Comparison of ENCODE assay signal across 8 mouse cellular contexts in the genomic region with DNA sequence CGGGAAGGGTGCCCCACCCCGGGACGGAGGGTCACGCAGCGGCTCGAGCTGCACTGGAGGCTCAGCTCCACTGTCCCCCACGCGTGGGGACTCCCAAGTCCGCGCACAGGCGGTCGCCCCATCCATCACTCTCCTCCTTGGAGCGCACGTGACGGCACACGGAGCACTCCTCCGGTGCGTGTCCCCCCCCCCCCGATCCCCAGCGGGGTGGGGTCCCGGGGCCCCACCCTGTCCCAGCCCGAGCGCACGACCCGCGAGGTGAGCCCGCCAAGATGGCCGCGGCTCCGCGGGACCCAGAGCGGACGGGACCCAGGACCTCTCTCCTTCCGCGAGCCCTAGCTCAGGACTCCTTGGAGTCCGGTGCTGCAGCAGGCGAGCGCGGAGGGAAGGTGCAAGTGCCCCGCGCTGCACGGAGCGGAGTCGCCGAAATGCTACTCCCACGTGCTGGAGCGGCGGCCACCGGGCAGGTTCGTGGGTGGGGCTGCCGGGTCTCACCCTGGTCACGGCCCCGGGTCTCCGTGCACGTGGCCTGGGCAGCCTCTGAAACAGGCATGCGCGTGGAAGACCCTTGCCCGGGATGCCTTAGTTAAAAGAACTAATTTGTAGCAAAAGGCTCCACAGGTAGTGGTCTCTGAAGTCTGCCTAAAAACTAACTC. TPM values are rescaled to one million over a fixed set of nuclear protein-coding genes. Genes with fewer than 3 reads are reported as not detected.
DNase-seq lines count a peak whose midpoint lies in the region; ATAC-seq lines count a peak whose summit lies in the region.

No protein-coding gene starts in this region.

- peak; percentile 60 for ATAC-seq in liver, embryonic 15.5 days (ENCODE audit: insufficient read depth)
- ATAC-seq in neural tube, embryonic 14.5 days (ENCODE audit: low read depth) = peak; percentile 73

- peak overlapping the region; percentile 87 for H3K4me2 ChIP-seq in liver, embryonic 15.5 days
- peak overlapping the region; percentile 89 for H3K4me2 ChIP-seq in neural tube, embryonic 14.5 days (ENCODE audit: low read depth, low read length)

- under 1% methylated on average over 58 of the region's 58 CpGs for WGBS in liver, embryonic 15.5 days (ENCODE audit: insufficient replicate concordance)
- WGBS in neural tube, embryonic 14.5 days = 0% methylated on average over 35 of the region's 58 CpGs

- H3K27ac ChIP-seq in liver, embryonic 15.5 days (replicated peaks) = peak overlapping the region; percentile 91
- H3K27ac ChIP-seq in neural tube, embryonic 14.5 days (ENCODE audit: low read depth, low read length) = peak overlapping the region; percentile 30; the same call in 1 of the 2 replicates

- no peaks in the 10 kb centered on the region for H3K9me3 ChIP-seq in liver, embryonic 15.5 days (replicated peaks)
- no peaks in the 10 kb centered on the region for H3K9me3 ChIP-seq in neural tube, embryonic 14.5 days (ENCODE audit: control insufficient read depth, low read length)

- no peaks in the 10 kb centered on the region for H3K27me3 ChIP-seq in liver, embryonic 15.5 days
- peaks cover 2% of the 10 kb centered on the region; the same call in 1 of the 2 replicates for H3K27me3 ChIP-seq in neural tube, embryonic 14.5 days (ENCODE audit: control insufficient read depth, insufficient read depth, low read length)

- H3K4me3 ChIP-seq in liver, embryonic 15.5 days (replicated peaks) = peak overlapping the region; percentile 95
- H3K4me3 ChIP-seq in neural tube, embryonic 14.5 days (ENCODE audit: low read depth, low read length) = peak overlapping the region; percentile 53

- peak; percentile 96 for DNase-seq in heart, adult 11 months
- no peak for DNase-seq in heart, adult 8-10 months (ENCODE audit: low spot score)
- peak; percentile 62 for DNase-seq in cerebellum, adult 9-11 months
- DNase-seq in gastrocnemius, adult 18-20 months (ENCODE audit: low spot score) = peak; percentile 27
- DNase-seq in induced T-regulatory cell, adult 2 months (ENCODE audit: low read depth) = peak; percentile 73
- DNase-seq in thymus, postnatal 0 days (ENCODE audit: low spot score) = peak; percentile 63

- no peaks in the 10 kb centered on the region for H3K36me3 ChIP-seq in liver, embryonic 15.5 days (replicated peaks)
- H3K36me3 ChIP-seq in neural tube, embryonic 14.5 days (ENCODE audit: control insufficient read depth, insufficient read depth, low read length) = no peaks in the 10 kb centered on the region

- H3K4me1 ChIP-seq in liver, embryonic 15.5 days (replicated peaks) = peaks cover 55% of the 10 kb centered on the region
- peaks cover 10% of the 10 kb centered on the region; the same call in 1 of the 2 replicates for H3K4me1 ChIP-seq in neural tube, embryonic 14.5 days (ENCODE audit: control insufficient read depth, insufficient read depth, low read length)

- peak overlapping the region; percentile 72 for H3K9ac ChIP-seq in liver, embryonic 15.5 days
- H3K9ac ChIP-seq in neural tube, embryonic 14.5 days (replicated peaks; ENCODE audit: low read depth, low read length) = peak overlapping the region; percentile 48

RNA-seq across cellular contexts. Expression of a gene that starts 0.6 kb away (rescaled TPM):
- total RNA-seq in heart, adult 8-10 months (2022) = 10 to 100 TPM; 29.1 to 38.7 (median 33.9) TPM
- total RNA-seq in gastrocnemius, adult 18-20 months (2021) = 1 to 10 TPM; 1.1 to 2.4 TPM
- 48.3 and 49.4 TPM in 2 replicates for polyA plus RNA-seq in liver, embryonic 15.5 days (2015; fragmentation: Nextera tagmentation; extraction: Ambion mirVana)
- polyA plus RNA-seq in neural tube, embryonic 14.5 days (2014; fragmentation: Nextera tagmentation; extraction: Ambion mirVana) = 50.5 and 62.8 TPM in 2 replicates
- polyA plus RNA-seq in thymus, postnatal 0 days (2015; fragmentation: Nextera tagmentation; extraction: Ambion mirVana) = 385 and 387 TPM in 2 replicates
